Mouse (Mus musculus) megakaryocyte, adult 5-6 weeks (primary cell): ENCODE measurements around the gene Cdc42bpb. TPM values are rescaled to one million over a fixed set of nuclear protein-coding genes. Genes with fewer than 3 reads are reported as not detected.

Experiments
- ATAC-seq: 2 replicates; pipeline ENCODE4 v1.8.0; 2016; ENCODE audit warnings: mild to moderate bottlenecking, inconsistent platforms; ENCODE audit not compliant: poor library complexity, severe bottlenecking
- total RNA-seq, 2 experiments: library from RNA; stranded (forward) in 1 of 2; stranded (reverse) in 1 of 2; fragments of 153-499, 151-499 nt in 1 of 2; fragments of 221-1000, 200-1000 nt in 1 of 2; gene quantifications; 2 replicates each; pipeline versions ENCODE4 v1.2.3 to v1.2.4; 2015 to 2017

The Cdc42bpb gene
- total RNA-seq, 2 experiments from 2014 or later: 12.4 to 24.6 TPM

GRCm38 (mm10) chr12:111302018-111302345 lies 75.5 kb downstream of the Cdc42bpb start:
- peak; percentile 69 for ATAC-seq

- ATAC-seq: no peak
These were observed 76.0 kb downstream of the Cdc42bpb start for GRCm38 (mm10) chr12:111301322-111302017.

- no peak for ATAC-seq
These were observed 84.5 kb downstream of the Cdc42bpb start for GRCm38 (mm10) chr12:111293025-111293424.

GRCm38 (mm10) chr12:111284532-111284931 lies 93.0 kb downstream of the Cdc42bpb start:
- ATAC-seq: no peak

- ATAC-seq: no peak
These were observed 93.9 kb downstream of the Cdc42bpb start for GRCm38 (mm10) chr12:111283573-111283972.

- no peak for ATAC-seq
These were observed 101.1 kb downstream of the Cdc42bpb start for GRCm38 (mm10) chr12:111276371-111276770.

- ATAC-seq: no peak
These were observed 102.2 kb downstream of the Cdc42bpb start for GRCm38 (mm10) chr12:111275150-111275841.

- no peak for ATAC-seq
These were observed 102.9 kb downstream of the Cdc42bpb start for GRCm38 (mm10) chr12:111274447-111275149.

- ATAC-seq: no peak
These were observed 103.5 kb downstream of the Cdc42bpb start for GRCm38 (mm10) chr12:111274006-111274405.

GRCm38 (mm10) chr12:111272420-111272819 lies 105.1 kb downstream of the Cdc42bpb start:
- peak; percentile 61 for ATAC-seq

- no peak for ATAC-seq
These were observed 105.6 kb downstream of the Cdc42bpb start for GRCm38 (mm10) chr12:111271966-111272365.

GRCm38 (mm10) chr12:111271406-111271805 lies 106.1 kb downstream of the Cdc42bpb start:
- no peak for ATAC-seq

GRCm38 (mm10) chr12:111270629-111271277 lies 106.8 kb downstream of the Cdc42bpb start, which contains the start of gene Amn:
TSS of gene Amn (plus strand) at chr12:111271095.
- ATAC-seq: no peak

- ATAC-seq: no peak
These were observed 109.7 kb downstream of the Cdc42bpb start for GRCm38 (mm10) chr12:111267673-111268325.

GRCm38 (mm10) chr12:111266592-111266991 lies 110.9 kb downstream of the Cdc42bpb start:
- no peak for ATAC-seq

- no peak for ATAC-seq
These were observed 112.3 kb downstream of the Cdc42bpb start for GRCm38 (mm10) chr12:111265212-111265611.

GRCm38 (mm10) chr12:111263650-111264049 lies 113.9 kb downstream of the Cdc42bpb start:
- no peak for ATAC-seq

- no peak for ATAC-seq
These were observed 126.3 kb downstream of the Cdc42bpb start for GRCm38 (mm10) chr12:111251227-111251626.

- ATAC-seq: no peak
These were observed 127.4 kb downstream of the Cdc42bpb start for GRCm38 (mm10) chr12:111250116-111250515.

GRCm38 (mm10) chr12:111249095-111249494 lies 128.4 kb downstream of the Cdc42bpb start:
- ATAC-seq: no peak
